Mouse (Mus musculus): ENCODE data around the gene Naga. TPM values are rescaled to one million over a fixed set of nuclear protein-coding genes. Genes with fewer than 3 reads are reported as not detected.

Gene Naga
- polyA plus RNA-seq, 2 experiments = 59.3 to 101 TPM

GRCm38 (mm10) chr15:82290252-82290651 is 48.5 kb downstream of the Naga start:
- ATAC-seq (ENCODE audit: low FRiP score, low read depth) = no peak
- no peak overlapping the region for H3K9ac ChIP-seq (ENCODE audit: low read depth, low read length, severe bottlenecking)
- peaks cover 10% of the 10 kb centered on the region; the same call in 1 of the 2 replicates for H3K4me1 ChIP-seq (ENCODE audit: control insufficient read depth, insufficient read depth, low read length)
- 84% methylated on average over 7 of the region's 7 CpGs for WGBS
- H3K9me3 ChIP-seq (ENCODE audit: control insufficient read depth, low read length) = no peaks in the 10 kb centered on the region
- H3K36me3 ChIP-seq (ENCODE audit: control insufficient read depth, insufficient read depth, low read length) = peaks cover 40% of the 10 kb centered on the region
- H3K27ac ChIP-seq (replicated peaks; ENCODE audit: low read depth, low read length) = no peak overlapping the region
- no peaks in the 10 kb centered on the region for H3K27me3 ChIP-seq (ENCODE audit: control insufficient read depth, insufficient read depth, low read length)
- TF ChIP-seq POLR2A (IDR thresholded peaks at IDR 0.05; ENCODE audit: borderline replicate concordance, extremely low read depth, insufficient read depth, insufficient read length) = no peak
- no peak for DNase-seq (ENCODE audit: low spot score)
- no peak overlapping the region for H3K4me2 ChIP-seq (replicated peaks; ENCODE audit: low read depth, low read length, severe bottlenecking)
- no peak overlapping the region for H3K4me3 ChIP-seq (replicated peaks; ENCODE audit: low read length)

- no peak overlapping the region for H3K4me3 ChIP-seq (replicated peaks; ENCODE audit: low read length)
- peaks cover 52% of the 10 kb centered on the region for H3K36me3 ChIP-seq (ENCODE audit: control insufficient read depth, insufficient read depth, low read length)
- H3K9me3 ChIP-seq (ENCODE audit: control insufficient read depth, low read length) = no peaks in the 10 kb centered on the region
- no peak for DNase-seq (ENCODE audit: low spot score)
- TF ChIP-seq POLR2A (IDR thresholded peaks at IDR 0.05; ENCODE audit: borderline replicate concordance, extremely low read depth, insufficient read depth, insufficient read length) = no peak
- H3K27me3 ChIP-seq (ENCODE audit: control insufficient read depth, insufficient read depth, low read length) = no peaks in the 10 kb centered on the region
- no peak overlapping the region for H3K27ac ChIP-seq (replicated peaks; ENCODE audit: low read depth, low read length)
- no peaks in the 10 kb centered on the region for H3K4me1 ChIP-seq (ENCODE audit: control insufficient read depth, insufficient read depth, low read length)
- WGBS = 63% methylated on average over 12 of the region's 12 CpGs
- H3K9ac ChIP-seq (ENCODE audit: low read depth, low read length, severe bottlenecking) = no peak overlapping the region
- H3K4me2 ChIP-seq (replicated peaks; ENCODE audit: low read depth, low read length, severe bottlenecking) = no peak overlapping the region
- no peak for ATAC-seq (ENCODE audit: low FRiP score, low read depth)
Measured at GRCm38 (mm10) chr15:82286157-82286556, 52.6 kb downstream of the Naga start.

GRCm38 (mm10) chr15:82280638-82281037 is 58.1 kb downstream of the Naga start:
- Histone ChIP-seq H3K27ac (replicated peaks; ENCODE audit: low read depth, low read length) (no peak overlapping the region), H3K4me2 (replicated peaks; ENCODE audit: low read depth, low read length, severe bottlenecking) (no peak overlapping the region), H3K4me3 (replicated peaks; ENCODE audit: low read length) (no peak overlapping the region), H3K4me1 (ENCODE audit: control insufficient read depth, insufficient read depth, low read length) (peaks cover 7% of the 10 kb centered on the region), H3K27me3 (ENCODE audit: control insufficient read depth, insufficient read depth, low read length) (no peaks in the 10 kb centered on the region), H3K36me3 (ENCODE audit: control insufficient read depth, insufficient read depth, low read length) (peaks cover 17% of the 10 kb centered on the region), H3K9me3 (ENCODE audit: control insufficient read depth, low read length) (no peaks in the 10 kb centered on the region), H3K9ac (ENCODE audit: low read depth, low read length, severe bottlenecking) (no peak overlapping the region)
- TF ChIP-seq POLR2A (IDR thresholded peaks at IDR 0.05; ENCODE audit: borderline replicate concordance, extremely low read depth, insufficient read depth, insufficient read length) = no peak
- ATAC-seq (ENCODE audit: low FRiP score, low read depth) (no peak), DNase-seq (ENCODE audit: low spot score) (no peak)
- 73% methylated on average over 4 of the region's 4 CpGs for WGBS

Other genes with a start within 250 kb of the Naga start
- 39.6 and 40.7 TPM in 2 replicates for gene Ccdc134, start 211.0 kb downstream of the Naga start, polyA plus RNA-seq (2012; rRNA removed)
- gene Ccdc134, start 211.0 kb downstream of the Naga start, polyA plus RNA-seq (2014; fragmentation: Nextera tagmentation; extraction: Ambion mirVana) = 26.4 and 28.3 TPM in 2 replicates
- 131 and 253 TPM in 2 replicates for gene Srebf2, start 191.7 kb downstream of the Naga start, polyA plus RNA-seq (2012; rRNA removed)
- gene Srebf2, start 191.7 kb downstream of the Naga start, polyA plus RNA-seq (2014; fragmentation: Nextera tagmentation; extraction: Ambion mirVana) = 122 and 125 TPM in 2 replicates
- gene Shisa8, start 126.1 kb downstream of the Naga start, polyA plus RNA-seq (2012; rRNA removed) = 1.1 and 1.5 TPM in 2 replicates
- gene Shisa8, start 126.1 kb downstream of the Naga start, polyA plus RNA-seq (2014; fragmentation: Nextera tagmentation; extraction: Ambion mirVana) = 0.41 and 0.54 TPM in 2 replicates
- gene Tnfrsf13c, start 114.6 kb downstream of the Naga start, polyA plus RNA-seq (2012; rRNA removed) = 0.29 and 0.46 TPM in 2 replicates
- gene Tnfrsf13c, start 114.6 kb downstream of the Naga start, polyA plus RNA-seq (2014; fragmentation: Nextera tagmentation; extraction: Ambion mirVana) = 0.22 and 0.29 TPM in 2 replicates
- 39.4 and 43.3 TPM in 2 replicates for gene Cenpm, start 94.2 kb downstream of the Naga start, polyA plus RNA-seq (2012; rRNA removed)
- 57.7 and 59.3 TPM in 2 replicates for gene Cenpm, start 94.2 kb downstream of the Naga start, polyA plus RNA-seq (2014; fragmentation: Nextera tagmentation; extraction: Ambion mirVana)
- 0.35 and 0.40 TPM in 2 replicates for gene 1500009C09Rik, start 86.5 kb downstream of the Naga start, polyA plus RNA-seq (2012; rRNA removed)
- gene 1500009C09Rik, start 86.5 kb downstream of the Naga start, polyA plus RNA-seq (2014; fragmentation: Nextera tagmentation; extraction: Ambion mirVana) = not detected in 2 replicates
- gene Sept3, start 64.0 kb downstream of the Naga start, polyA plus RNA-seq (2012; rRNA removed) = 23.7 and 26.6 TPM in 2 replicates
- gene Sept3, start 64.0 kb downstream of the Naga start, polyA plus RNA-seq (2014; fragmentation: Nextera tagmentation; extraction: Ambion mirVana) = 12.0 and 13.3 TPM in 2 replicates
- gene Wbp2nl, start 40.0 kb downstream of the Naga start, polyA plus RNA-seq (2012; rRNA removed) = 0.24 and 0.47 TPM in 2 replicates
- not detected in 2 replicates for gene Wbp2nl, start 40.0 kb downstream of the Naga start, polyA plus RNA-seq (2014; fragmentation: Nextera tagmentation; extraction: Ambion mirVana)
- 12.8 and 15.3 TPM in 2 replicates for gene Pheta2, start within 50 bp of the Naga start, polyA plus RNA-seq (2012; rRNA removed)
- gene Pheta2, start within 50 bp of the Naga start, polyA plus RNA-seq (2014; fragmentation: Nextera tagmentation; extraction: Ambion mirVana) = 11.9 and 14.1 TPM in 2 replicates
- gene Smdt1, start within 50 bp of the Naga start, polyA plus RNA-seq (2012; rRNA removed) = 175 and 178 TPM in 2 replicates
- 255 and 258 TPM in 2 replicates for gene Smdt1, start within 50 bp of the Naga start, polyA plus RNA-seq (2014; fragmentation: Nextera tagmentation; extraction: Ambion mirVana)
- 252 and 318 TPM in 2 replicates for gene Ndufa6, start 15.4 kb upstream of the Naga start, polyA plus RNA-seq (2012; rRNA removed)
- 325 and 348 TPM in 2 replicates for gene Ndufa6, start 15.4 kb upstream of the Naga start, polyA plus RNA-seq (2014; fragmentation: Nextera tagmentation; extraction: Ambion mirVana)
- 27.5 and 29.5 TPM in 2 replicates for gene Cyp2d22, start 41.3 kb upstream of the Naga start, polyA plus RNA-seq (2012; rRNA removed)
- gene Cyp2d22, start 41.3 kb upstream of the Naga start, polyA plus RNA-seq (2014; fragmentation: Nextera tagmentation; extraction: Ambion mirVana) = 5.2 and 6.4 TPM in 2 replicates
- not detected in 2 replicates for gene Cyp2d11, start 55.1 kb upstream of the Naga start, polyA plus RNA-seq (2012; rRNA removed)
- not detected in 2 replicates for gene Cyp2d11, start 55.1 kb upstream of the Naga start, polyA plus RNA-seq (2014; fragmentation: Nextera tagmentation; extraction: Ambion mirVana)
- not detected in 2 replicates for gene Cyp2d10, start 68.3 kb upstream of the Naga start, polyA plus RNA-seq (2012; rRNA removed)
- gene Cyp2d10, start 68.3 kb upstream of the Naga start, polyA plus RNA-seq (2014; fragmentation: Nextera tagmentation; extraction: Ambion mirVana) = not detected in 2 replicates
- 0.26 TPM in 1 of 2 replicates, not detected in the other for gene Cyp2d9, start 94.5 kb upstream of the Naga start, polyA plus RNA-seq (2012; rRNA removed)
- not detected in 2 replicates for gene Cyp2d9, start 94.5 kb upstream of the Naga start, polyA plus RNA-seq (2014; fragmentation: Nextera tagmentation; extraction: Ambion mirVana)
- not detected in 2 replicates for gene Cyp2d12, start 216.1 kb upstream of the Naga start, polyA plus RNA-seq (2012; rRNA removed)
- not detected in 2 replicates for gene Cyp2d12, start 216.1 kb upstream of the Naga start, polyA plus RNA-seq (2014; fragmentation: Nextera tagmentation; extraction: Ambion mirVana)

Data from limb, embryonic 14.5 days (tissue).